Mouse (Mus musculus) lung, adult 2 months (tissue): ENCODE data around the gene Jag1. TPM values are rescaled to one million over a fixed set of nuclear protein-coding genes. Genes with fewer than 3 reads are reported as not detected.

ENCODE experiments used
- DNase-seq: peaks from one replicate; pipeline ENCODE4 v3.0.0; 2022
- H3K4me1 ChIP-seq: fragments of 200-500 bp; 2 replicates; pipeline ENCODE4 v1.6.1; 2011; ENCODE audit warnings: low read length; ENCODE audit not compliant: control insufficient read depth, insufficient read depth
- H3K4me3 ChIP-seq: fragments of 200-500 bp; replicated peaks from 2 replicates; pipeline ENCODE3; 2011; ENCODE audit warnings: low read depth, mild to moderate bottlenecking, control low read depth, low read length; ENCODE audit errors: extremely low read depth
- CTCF ChIP-seq: fragments of 200-500 bp; IDR thresholded peaks from 2 replicates; pipeline ENCODE4 v1.5.1; 2011; ENCODE audit warnings: mild to moderate bottlenecking, low read length, control low read depth; ENCODE audit not compliant: insufficient read depth
- POLR2A ChIP-seq: fragments of 200-500 bp; IDR thresholded peaks from 2 replicates; pipeline ENCODE4 v1.6.1; 2011; ENCODE audit warnings: low read depth, mild to moderate bottlenecking, control low read depth, low read length, borderline replicate concordance; ENCODE audit errors: extremely low read depth
- WGBS: fragments of 180-500 bp; shearing (Covaris S2); methylation state at CpG from one replicate; pipeline ENCODE4 v1.1.7; 2018; 5-methylcytosine and 5-hydroxymethylcytosine counted together
- polyA plus RNA-seq: library from polyadenylated mRNA; depleted of rRNA; stranded (reverse); fragments of >200 nt; gene quantifications from 2 replicates; pipeline ENCODE4 v1.2.3, GENCODE M21; 2012; rRNA removed

The Jag1 gene
- 10.4 and 11.4 TPM in 2 replicates for polyA plus RNA-seq

- peak within 1 kb of the TSS; percentile 77 for H3K4me3 ChIP-seq
- peaks cover 6% of the 10 kb centered on the region; the same call in 1 of the 2 replicates for H3K4me1 ChIP-seq
- under 1% methylated on average over 59 of the region's 59 CpGs for WGBS
- TF ChIP-seq CTCF (no peak), POLR2A (no peak)
- peak; percentile 69 for DNase-seq
These were observed at the start of gene Jag1 for GRCm38 (mm10) chr2:137116025-137116674. TSS of gene Jag1 (minus strand) at chr2:137116644.

- WGBS, result 55% methylated on average over 1 of the region's 1 CpGs
- TF ChIP-seq POLR2A, result no peak
- no peak for TF ChIP-seq CTCF
- no peak overlapping the region for H3K4me3 ChIP-seq
- H3K4me1 ChIP-seq, result no peaks in the 10 kb centered on the region
- DNase-seq, result no peak
These were observed 39.6 kb upstream of the Jag1 start for GRCm38 (mm10) chr2:137156018-137156417.

GRCm38 (mm10) chr2:137153825-137154224 is 37.4 kb upstream of the Jag1 start:
- no peak for TF ChIP-seq POLR2A
- no peak for TF ChIP-seq CTCF
- no peak for DNase-seq
- no peaks in the 10 kb centered on the region for H3K4me1 ChIP-seq
- 61% methylated on average over 4 of the region's 4 CpGs for WGBS
- no peak overlapping the region for H3K4me3 ChIP-seq

GRCm38 (mm10) chr2:137153172-137153667 is 36.8 kb upstream of the Jag1 start:
- DNase-seq, result no peak
- Histone ChIP-seq H3K4me3 (no peak overlapping the region), H3K4me1 (no peaks in the 10 kb centered on the region)
- 86% methylated on average over 10 of the region's 10 CpGs for WGBS
- TF ChIP-seq POLR2A (no peak), CTCF (no peak)

- no peak for DNase-seq
- 91% methylated on average over 3 of the region's 3 CpGs for WGBS
- Histone ChIP-seq H3K4me3 (no peak overlapping the region), H3K4me1 (no peaks in the 10 kb centered on the region)
- no peak for TF ChIP-seq CTCF
- TF ChIP-seq POLR2A, result no peak
These were observed 34.5 kb upstream of the Jag1 start for GRCm38 (mm10) chr2:137150953-137151352.

GRCm38 (mm10) chr2:137146938-137147666 is 30.7 kb upstream of the Jag1 start:
- TF ChIP-seq POLR2A, result no peak
- no peak for TF ChIP-seq CTCF
- 88% methylated on average over 2 of the region's 2 CpGs for WGBS
- no peak for DNase-seq
- H3K4me1 ChIP-seq, result no peaks in the 10 kb centered on the region
- no peak overlapping the region for H3K4me3 ChIP-seq

- WGBS, result 95% methylated on average over 1 of the region's 1 CpGs
- DNase-seq, result no peak
- TF ChIP-seq CTCF (no peak), POLR2A (no peak)
- Histone ChIP-seq H3K4me3 (no peak overlapping the region), H3K4me1 (no peaks in the 10 kb centered on the region)
These were observed 21.6 kb upstream of the Jag1 start for GRCm38 (mm10) chr2:137138063-137138462.

- 58% methylated on average over 5 of the region's 5 CpGs for WGBS
- no peak overlapping the region for H3K4me3 ChIP-seq
- no peak for TF ChIP-seq CTCF
- TF ChIP-seq POLR2A, result no peak
- no peaks in the 10 kb centered on the region for H3K4me1 ChIP-seq
- no peak for DNase-seq
These were observed 17.6 kb upstream of the Jag1 start for GRCm38 (mm10) chr2:137134035-137134434.

GRCm38 (mm10) chr2:137124861-137125260 is 8.4 kb upstream of the Jag1 start:
- Histone ChIP-seq H3K4me1 (no peaks in the 10 kb centered on the region), H3K4me3 (no peak overlapping the region)
- DNase-seq, result no peak
- TF ChIP-seq POLR2A, result no peak
- no peak for TF ChIP-seq CTCF
- WGBS, result 64% methylated on average over 1 of the region's 1 CpGs
